Mouse (Mus musculus) gastrocnemius, adult 2 months (tissue): ENCODE measurements at regions not wholly inside any gene's neighbourhood (a gene's known extent, or its start where the extent isn't known, plus 50 kb on each side); places are given as distances from the start of the nearest gene placed in this dataset.

Source experiments
- DNase-seq: peaks from one replicate; pipeline ENCODE4 v3.0.0; 2022
- H3K27ac ChIP-seq: fragments of 200-600 bp; 2 replicates; pipeline ENCODE4 v1.8.1; 2022; ENCODE audit warnings: mild to moderate bottlenecking
- H3K4me3 ChIP-seq: fragments of 200-600 bp; 2 replicates; pipeline ENCODE4 v1.8.1; 2022; ENCODE audit warnings: mild to moderate bottlenecking, moderate library complexity
- CTCF ChIP-seq: fragments of 200-600 bp; IDR thresholded peaks from 2 replicates; pipeline ENCODE4 v1.8.1; 2022; ENCODE audit warnings: antibody characterized with exemption, mild to moderate bottlenecking, moderate library complexity
- intact Hi-C: fragments of 180-260 bp; cut with DNase I; formaldehyde crosslinking; loops from one replicate; pipeline ENCODE4 v1.15.1; 2025

- peak overlapping the region; percentile 70 for H3K27ac ChIP-seq
- intact Hi-C loops = loop anchor here (5.0 kb wide), 1 partner anchor 111 kb away; the partner anchor contains the start of gene Egr2
- peak overlapping the region; percentile 69 for H3K4me3 ChIP-seq
- DNase-seq = peak; percentile 51
- no peak for TF ChIP-seq CTCF
These were observed 99.3 kb upstream of the Ado start for GRCm38 (mm10) chr10:67647777-67648727.

- DNase-seq = peak; percentile 24
- no peak for TF ChIP-seq CTCF
- Histone ChIP-seq H3K27ac (peak overlapping the region; percentile 70), H3K4me3 (peak overlapping the region; percentile 69)
- intact Hi-C loops = loop anchor here (5.0 kb wide), 1 partner anchor 110 kb away; the partner anchor contains the start of gene Egr2
These were observed 98.2 kb upstream of the Ado start for GRCm38 (mm10) chr10:67646659-67647559.

GRCm38 (mm10) chr10:67645821-67646220, 97.1 kb upstream of the Ado start:
- no peak for DNase-seq
- Histone ChIP-seq H3K4me3 (no peak overlapping the region), H3K27ac (no peak overlapping the region)
- no peak for TF ChIP-seq CTCF
- intact Hi-C loops = loop anchor here (5.0 kb wide), 1 partner anchor 109 kb away; the partner anchor contains the start of gene Egr2

- TF ChIP-seq CTCF = no peak
- intact Hi-C loops = no loop called here
- no peak for DNase-seq
- H3K27ac ChIP-seq = peak overlapping the region; percentile 40
- H3K4me3 ChIP-seq = no peak overlapping the region
These were observed 95.5 kb upstream of the Ado start for GRCm38 (mm10) chr10:67644280-67644679.

- 0 out of 2 replicates have a peak overlapping the region, but pooled peaks have one; percentile 11 for H3K4me3 ChIP-seq
- peak overlapping the region; percentile 65 for H3K27ac ChIP-seq
- no peak for TF ChIP-seq CTCF
- intact Hi-C loops = no loop called here
- no peak for DNase-seq
These were observed 94.9 kb upstream of the Ado start for GRCm38 (mm10) chr10:67643685-67644084.

- 0 out of 2 replicates have a peak, but pooled peaks have one; percentile 4 for TF ChIP-seq CTCF
- DNase-seq = no peak
- intact Hi-C loops = no loop called here
- Histone ChIP-seq H3K27ac (no peak overlapping the region), H3K4me3 (no peak overlapping the region)
These were observed 88.6 kb upstream of the Ado start for GRCm38 (mm10) chr10:67637339-67637738.

GRCm38 (mm10) chr10:67636569-67636968, 87.8 kb upstream of the Ado start:
- DNase-seq = no peak
- no peak for TF ChIP-seq CTCF
- intact Hi-C loops = no loop called here
- Histone ChIP-seq H3K27ac (no peak overlapping the region), H3K4me3 (peak overlapping the region; percentile 7; the same call in 1 of the 2 replicates)

GRCm38 (mm10) chr10:67634795-67635194, 86.0 kb upstream of the Ado start:
- intact Hi-C loops = no loop called here
- DNase-seq = no peak
- Histone ChIP-seq H3K4me3 (no peak overlapping the region), H3K27ac (no peak overlapping the region)
- TF ChIP-seq CTCF = no peak

- intact Hi-C loops = no loop called here
- Histone ChIP-seq H3K27ac (no peak overlapping the region), H3K4me3 (no peak overlapping the region)
- DNase-seq = no peak
- TF ChIP-seq CTCF = no peak
These were observed 84.3 kb upstream of the Ado start for GRCm38 (mm10) chr10:67633063-67633462.

- H3K4me3 ChIP-seq = no peak overlapping the region
- H3K27ac ChIP-seq = no peak overlapping the region
- no peak for DNase-seq
- TF ChIP-seq CTCF = no peak
- intact Hi-C loops = no loop called here
These were observed 74.6 kb upstream of the Ado start for GRCm38 (mm10) chr10:67623338-67623737.

GRCm38 (mm10) chr10:67620018-67620417, 71.3 kb upstream of the Ado start:
- TF ChIP-seq CTCF = no peak
- H3K4me3 ChIP-seq = no peak overlapping the region
- intact Hi-C loops = no loop called here
- no peak overlapping the region for H3K27ac ChIP-seq
- DNase-seq = no peak

- no peak for TF ChIP-seq CTCF
- intact Hi-C loops = no loop called here
- no peak overlapping the region for H3K27ac ChIP-seq
- DNase-seq = no peak
- H3K4me3 ChIP-seq = no peak overlapping the region
These were observed 69.4 kb upstream of the Ado start for GRCm38 (mm10) chr10:67618112-67618511.

GRCm38 (mm10) chr10:67615016-67615415, 66.3 kb upstream of the Ado start:
- Histone ChIP-seq H3K4me3 (no peak overlapping the region), H3K27ac (no peak overlapping the region)
- TF ChIP-seq CTCF = no peak
- intact Hi-C loops = no loop called here
- no peak for DNase-seq
